Mouse (Mus musculus) erythroblast, adult 5-6 weeks (primary cell): ENCODE results near the gene Nfatc2. TPM values are rescaled to one million over a fixed set of nuclear protein-coding genes. Genes with fewer than 3 reads are reported as not detected.

Experiments used
- ATAC-seq: replicated peaks from 2 replicates; pipeline ENCODE4 v1.8.0; 2016; ENCODE audit warnings: moderate number of reproducible peaks, mild to moderate bottlenecking, moderate TSS enrichment, inconsistent platforms; ENCODE audit not compliant: poor library complexity, low FRiP score, severe bottlenecking
- total RNA-seq, 2 experiments: library from RNA; stranded (forward) in 1 of 2; stranded (reverse) in 1 of 2; fragments of 150-400 nt in 1 of 2; fragments of 200-764, 138-1000 nt in 1 of 2; gene quantifications; 2 replicates each; pipeline versions ENCODE4 v1.2.3 to v1.2.4; 2015 to 2017; ENCODE audit warnings: low replicate concordance in 2 of 2

The Nfatc2 gene
- total RNA-seq (2015; ENCODE audit: low replicate concordance) (0.63 and 6.5 TPM in 2 replicates), total RNA-seq (2017; ENCODE audit: low replicate concordance) (0.43 and 1.1 TPM in 2 replicates)

- no peak for ATAC-seq
Observed at GRCm38 (mm10) chr2:168601491-168602386, at the start of gene Nfatc2. TSS of gene Nfatc2 (minus strand) at chr2:168601657.

- no peak for ATAC-seq
Observed at GRCm38 (mm10) chr2:168648171-168648570, 46.7 kb upstream of the Nfatc2 start.

GRCm38 (mm10) chr2:168644855-168645254 lies 43.4 kb upstream of the Nfatc2 start:
- ATAC-seq, result no peak

GRCm38 (mm10) chr2:168643524-168644177 lies 42.2 kb upstream of the Nfatc2 start:
- ATAC-seq, result no peak

GRCm38 (mm10) chr2:168642187-168642586 lies 40.7 kb upstream of the Nfatc2 start:
- no peak for ATAC-seq

- no peak for ATAC-seq
Observed at GRCm38 (mm10) chr2:168640460-168640859, 39.0 kb upstream of the Nfatc2 start.

GRCm38 (mm10) chr2:168634881-168635280 lies 33.4 kb upstream of the Nfatc2 start:
- no peak for ATAC-seq

GRCm38 (mm10) chr2:168633301-168633816 lies 31.9 kb upstream of the Nfatc2 start:
- ATAC-seq, result no peak

- ATAC-seq, result no peak
Observed at GRCm38 (mm10) chr2:168632543-168632942, 31.1 kb upstream of the Nfatc2 start.

- ATAC-seq, result 0 out of 2 replicates have a peak, but pooled peaks have one; percentile 46
Observed at GRCm38 (mm10) chr2:168628787-168629186, 27.3 kb upstream of the Nfatc2 start.

GRCm38 (mm10) chr2:168627829-168628770 lies 26.6 kb upstream of the Nfatc2 start:
- ATAC-seq, result no peak

GRCm38 (mm10) chr2:168626385-168626784 lies 24.9 kb upstream of the Nfatc2 start:
- ATAC-seq, result no peak

GRCm38 (mm10) chr2:168625091-168625490 lies 23.6 kb upstream of the Nfatc2 start:
- no peak for ATAC-seq

GRCm38 (mm10) chr2:168621111-168621802 lies 19.8 kb upstream of the Nfatc2 start:
- ATAC-seq, result no peak

GRCm38 (mm10) chr2:168618205-168618717 lies 16.8 kb upstream of the Nfatc2 start:
- no peak for ATAC-seq

- ATAC-seq, result no peak
Observed at GRCm38 (mm10) chr2:168615160-168615559, 13.7 kb upstream of the Nfatc2 start.

GRCm38 (mm10) chr2:168614170-168614872 lies 12.9 kb upstream of the Nfatc2 start:
- no peak for ATAC-seq
